Mouse (Mus musculus) MEL (cell line): ENCODE measurements around the gene Snx32.

Source experiments
- CHD2 ChIP-seq: IDR thresholded peaks from 2 replicates; pipeline ENCODE4 v1.6.1; 2011; ENCODE audit warnings: low read length, improper control_type of control experiment
- CTCF ChIP-seq, 3 experiments: IDR thresholded peaks in 2 of 3; conservative IDR thresholded peaks in 1 of 3; 2 replicates each; pipeline ENCODE4 v1.5.1; 2011 to 2012; ENCODE audit warnings: low read length in 3 of 3, low read depth in 2 of 3, mild to moderate bottlenecking in 2 of 3, improper control_type of control experiment in 1 of 3, inconsistent platforms in 1 of 3, mixed read lengths in 1 of 3, moderate library complexity in 1 of 3; ENCODE audit not compliant: control insufficient read depth in 1 of 3, insufficient read depth in 1 of 3, poor library complexity in 1 of 3, severe bottlenecking in 1 of 3
- POLR2A ChIP-seq, 2 experiments: IDR thresholded peaks; 2 replicates each; pipeline ENCODE4 v1.6.1; 2011 to 2012; ENCODE audit warnings: low read length in 2 of 2, mild to moderate bottlenecking in 2 of 2, control low read depth in 1 of 2, improper control_type of control experiment in 1 of 2, low read depth in 1 of 2, moderate library complexity in 1 of 2; ENCODE audit not compliant: control insufficient read depth in 1 of 2, insufficient read depth in 1 of 2, poor library complexity in 1 of 2
- TCF12 ChIP-seq: IDR thresholded peaks from 2 replicates; pipeline ENCODE4 v1.6.1; 2014; ENCODE audit warnings: low read depth, mild to moderate bottlenecking, inconsistent platforms, low read length, improper control_type of control experiment, moderate library complexity

GRCm38 (mm10) chr19:5485371-5485770 is 25.0 kb downstream of the Snx32 start:
- TF ChIP-seq TCF12 (no peak), POLR2A (IDR thresholded peaks at IDR 0.05; ENCODE audit: control insufficient read depth in 1 of 2, insufficient read depth in 1 of 2, low read depth in 1 of 2, low read length in 2 of 2, poor library complexity in 1 of 2) (no peak), CTCF (IDR thresholded peaks at IDR 0.05 in 2 of 3, conservative IDR thresholded peaks at IDR 0.05 in 1 of 3; ENCODE audit: control insufficient read depth in 1 of 3, insufficient read depth in 1 of 3, low read depth in 2 of 3, low read length in 3 of 3, poor library complexity in 1 of 3, severe bottlenecking in 1 of 3) (no peak), CHD2 (no peak)
